Mouse (Mus musculus) retina, postnatal 7 days (tissue): ENCODE data around the gene Slc7a11.
"Not testable (repeated sequence)": the region's sequence is repeated elsewhere in the genome, so short reads cannot be mapped to it uniquely, and the experiment has no call there.

Experiments
- DNase-seq: peaks from one replicate; pipeline ENCODE4 v3.0.0-alpha.2; 2012; ENCODE audit warnings: low read depth, low spot score

Gene Slc7a11

DNA sequence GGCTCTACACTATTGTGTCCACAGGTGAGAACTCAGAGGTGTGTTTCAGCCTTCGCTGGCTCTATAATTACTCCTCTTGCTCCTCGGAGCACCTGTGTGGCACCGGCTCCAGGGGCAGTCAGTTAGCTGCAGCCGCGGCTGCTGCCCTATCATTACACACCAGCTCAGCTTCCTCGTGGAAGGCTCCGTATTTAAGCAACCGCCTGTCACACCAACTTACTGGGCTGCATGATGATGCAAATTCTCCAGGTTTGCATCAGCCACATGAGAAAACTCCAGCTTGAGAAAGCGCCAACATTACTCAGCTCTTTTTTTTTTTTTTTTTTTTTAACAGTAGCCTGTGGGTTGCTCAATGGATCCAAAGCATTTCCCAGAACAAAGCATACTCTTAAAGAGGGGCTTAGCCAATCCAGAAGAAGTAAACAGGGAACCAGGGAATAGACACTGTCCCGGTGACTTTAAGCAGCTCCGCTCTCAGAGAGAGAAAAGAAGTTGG lies at the start of gene Slc7a11:
Gene Slc7a11, minus strand, starts transcription at position 194 of the 496 bp plus-strand sequence.
- DNase-seq = peak; percentile 16

DNA sequence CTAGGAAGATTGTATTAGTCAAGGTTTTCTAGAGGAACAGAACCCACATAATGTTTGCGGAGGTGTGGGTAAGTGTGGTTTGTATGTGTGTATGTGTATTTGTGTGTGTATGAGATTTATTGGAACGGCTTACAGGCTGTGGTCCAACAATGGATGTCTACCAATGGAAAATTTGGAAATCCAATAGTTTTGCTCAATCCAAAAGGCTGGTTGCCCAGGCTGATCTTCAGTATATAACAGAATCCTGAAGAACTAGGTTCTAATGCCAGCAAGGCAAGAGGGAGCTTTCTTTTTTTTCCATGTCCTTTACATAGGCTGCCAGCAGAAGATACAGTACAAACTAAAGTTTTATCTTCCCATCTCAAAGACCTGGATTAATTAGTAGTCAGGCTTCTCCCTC lies 48.3 kb upstream of the Slc7a11 start:
- no peak for DNase-seq

DNA sequence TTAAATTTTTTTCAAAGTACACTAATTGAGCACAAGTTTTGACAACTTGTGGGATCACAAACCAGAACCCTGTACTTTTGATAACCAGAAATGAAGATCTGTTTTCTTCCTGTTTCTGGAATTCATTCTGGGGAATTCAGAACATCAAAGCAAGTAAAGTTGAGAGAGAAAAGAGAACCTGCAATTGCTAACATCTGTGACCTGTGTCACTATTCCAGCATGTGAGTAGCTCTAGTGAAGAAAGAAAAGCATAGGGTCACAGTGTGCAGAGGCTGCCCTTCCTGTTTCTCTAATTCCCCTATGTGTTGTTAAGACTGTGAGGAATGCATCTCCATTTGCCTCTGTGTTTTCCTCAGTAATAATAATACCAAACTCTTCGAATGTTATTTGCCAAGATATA lies 40.7 kb upstream of the Slc7a11 start:
- no peak for DNase-seq

DNA sequence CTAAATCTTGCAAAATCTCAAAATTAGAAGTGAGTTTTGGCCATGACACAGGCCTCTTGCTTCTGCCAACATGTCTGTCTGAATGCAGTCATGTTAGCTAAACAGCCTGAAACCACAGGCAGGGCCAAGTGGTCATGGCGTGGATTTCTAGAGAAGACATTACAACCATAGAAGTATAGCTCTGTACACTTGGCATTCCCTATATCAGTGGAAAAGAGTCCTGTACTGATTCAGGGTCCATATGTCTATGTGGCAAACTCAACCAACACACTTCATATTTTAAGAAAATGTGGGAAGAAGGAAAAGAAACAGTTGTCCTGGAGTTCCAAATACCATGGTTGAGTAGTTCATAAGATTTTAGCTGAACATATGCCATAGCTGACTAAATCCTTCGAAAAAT lies 18.8 kb upstream of the Slc7a11 start:
- no peak for DNase-seq

DNA sequence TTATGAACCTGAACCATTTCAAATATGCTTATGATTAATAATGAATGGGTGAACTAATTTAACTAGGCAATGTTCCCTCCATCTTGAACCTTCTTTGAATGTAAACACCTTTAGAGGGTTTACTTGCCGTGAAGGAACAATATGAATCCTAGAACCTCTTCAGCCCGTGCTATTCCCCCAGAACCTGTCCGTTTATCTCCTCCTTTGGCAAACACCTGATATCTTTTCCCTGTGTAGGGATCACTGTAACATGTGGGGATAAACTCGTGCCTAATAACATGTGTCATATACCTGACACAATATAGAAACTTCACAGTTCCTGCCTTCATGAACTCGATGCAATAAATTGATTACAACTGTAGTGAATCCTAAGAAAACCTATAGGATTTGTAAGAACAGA lies 13.7 kb upstream of the Slc7a11 start:
- DNase-seq = no peak

DNA sequence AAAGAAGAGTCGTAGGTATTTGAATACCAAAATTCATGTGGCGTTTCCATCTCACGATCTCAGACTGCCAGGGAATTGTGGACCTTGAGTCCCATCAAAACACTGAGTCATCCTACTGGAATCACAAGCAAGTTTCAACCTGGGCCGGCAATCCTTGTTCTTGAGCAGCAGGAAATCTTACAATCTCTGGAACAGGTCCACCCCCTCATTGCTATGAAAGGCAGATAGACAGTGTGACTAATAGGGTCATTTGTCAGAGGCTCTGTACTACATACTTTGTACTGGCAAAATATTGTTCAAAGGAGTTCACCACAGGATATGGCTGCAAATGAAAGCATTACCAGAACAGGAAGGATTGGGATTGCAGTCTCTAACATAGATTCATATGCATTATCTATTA lies 13.2 kb upstream of the Slc7a11 start:
- no peak for DNase-seq

DNA sequence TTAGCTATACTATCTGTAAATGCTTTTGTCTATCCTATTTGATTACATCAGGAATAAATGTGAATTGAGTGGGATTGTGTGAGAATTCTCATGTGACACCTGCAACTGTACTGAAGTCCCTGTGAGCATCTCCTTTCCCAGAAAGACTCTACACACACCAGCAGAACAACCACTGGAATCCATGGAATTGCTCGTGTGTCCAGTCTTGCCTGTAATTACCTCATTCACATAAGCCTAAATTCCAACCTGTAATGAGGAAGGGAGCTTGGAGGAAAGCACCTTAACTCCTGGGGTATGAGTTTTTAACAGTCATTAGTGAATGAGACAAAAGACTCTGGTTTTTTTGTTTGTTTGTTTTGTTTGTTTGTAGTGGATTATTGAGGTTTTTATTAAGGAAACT lies 12.6 kb upstream of the Slc7a11 start:
- no peak for DNase-seq

DNA sequence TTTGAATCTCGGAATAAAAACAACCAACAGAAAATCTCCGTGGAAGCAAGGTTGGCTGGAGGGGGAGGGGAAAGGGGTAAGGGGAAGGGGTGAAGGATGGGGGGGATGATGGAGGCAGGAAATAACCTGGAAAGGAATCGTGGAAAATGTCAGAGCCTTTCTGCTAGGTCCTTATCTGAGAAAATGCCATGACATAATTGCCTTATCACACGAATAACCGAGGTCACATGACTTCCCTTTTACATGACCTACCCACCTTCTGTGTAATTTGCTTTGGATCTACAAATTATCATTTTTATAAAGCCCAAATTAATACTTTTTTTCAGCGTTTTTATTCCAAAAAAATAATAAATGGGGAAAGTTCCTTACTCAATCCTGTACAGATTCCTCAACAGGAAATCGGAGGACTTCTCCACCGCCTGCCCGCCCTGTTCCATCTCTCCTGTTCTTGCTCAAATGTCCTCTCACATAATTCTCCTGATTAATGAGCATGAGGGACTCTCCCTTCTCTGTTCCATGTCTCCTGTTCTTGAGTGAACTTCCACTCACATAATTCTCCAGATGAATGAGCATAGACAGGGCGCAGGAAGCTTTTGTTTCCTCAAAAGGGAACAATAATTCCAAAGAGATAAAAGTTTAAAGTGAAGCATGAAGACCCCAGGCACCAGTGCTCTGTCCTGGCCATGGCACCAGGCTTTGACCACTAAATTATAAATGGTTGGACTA lies 1.8 kb upstream of the Slc7a11 start:
- no peak for DNase-seq

DNA sequence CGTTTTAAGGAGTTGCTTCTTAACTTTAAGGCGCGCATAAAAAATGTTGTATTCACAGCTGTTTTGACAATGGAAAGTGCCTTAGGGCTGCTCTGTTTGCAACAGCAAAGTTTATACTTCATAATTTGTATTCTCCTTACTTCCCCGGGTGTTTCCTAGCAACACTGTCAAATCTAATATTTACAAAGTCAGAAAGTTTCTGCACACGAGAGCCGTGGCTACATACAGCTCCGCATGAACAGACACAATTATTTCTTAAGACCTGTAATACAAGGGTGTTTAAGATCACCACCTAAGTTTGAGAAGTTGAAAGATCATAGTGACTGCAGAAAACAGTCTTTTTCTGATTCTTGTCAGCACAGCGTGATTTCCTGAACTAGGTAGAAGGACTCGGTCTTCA lies 528 bp upstream of the Slc7a11 start:
- DNase-seq = no peak

DNA sequence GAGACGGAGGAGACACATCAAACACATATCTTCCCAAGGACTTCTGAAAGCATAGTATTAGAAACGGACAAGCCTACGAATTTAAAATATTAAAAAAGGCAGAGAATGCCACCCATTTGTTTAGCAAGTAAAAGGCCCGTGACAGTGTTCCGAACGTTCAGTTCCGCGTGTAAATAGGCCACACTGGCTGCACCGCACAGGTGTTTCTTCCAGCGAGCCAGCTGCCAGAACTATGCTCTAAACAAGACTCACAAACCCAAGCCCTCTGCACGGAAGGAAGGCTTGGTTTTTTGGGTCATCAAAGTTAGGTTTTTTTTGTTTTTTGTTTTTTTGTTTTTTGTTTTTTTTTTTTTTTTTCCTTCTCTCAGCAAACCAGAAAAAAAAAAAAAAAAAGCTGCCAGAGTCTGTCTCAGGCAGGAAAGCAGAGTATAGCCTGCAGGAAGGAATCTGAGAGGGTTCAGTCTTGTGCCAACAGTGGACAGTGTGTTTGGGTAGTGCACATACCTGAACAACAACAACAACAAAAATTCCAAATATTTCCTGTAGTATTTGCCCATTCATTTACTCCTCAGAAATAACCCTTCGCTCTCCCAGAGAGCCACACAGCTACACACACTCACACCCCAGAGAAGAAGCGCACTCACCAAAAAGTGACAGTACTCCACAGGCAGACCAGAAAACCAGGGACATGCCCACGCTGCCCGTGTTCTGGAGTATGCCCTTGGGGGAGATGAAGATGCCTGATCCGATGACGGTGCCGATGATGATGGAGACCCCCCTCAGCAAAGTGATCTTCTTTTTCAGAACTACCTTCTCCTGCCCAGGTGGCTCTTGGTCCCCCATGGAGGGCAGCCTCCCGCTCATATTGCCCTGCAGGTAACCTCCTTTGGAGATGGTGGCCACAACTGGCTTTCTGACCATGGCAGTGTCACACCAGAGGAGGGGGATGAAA lies 797 bp downstream of the Slc7a11 start:
- DNase-seq = no peak

DNA sequence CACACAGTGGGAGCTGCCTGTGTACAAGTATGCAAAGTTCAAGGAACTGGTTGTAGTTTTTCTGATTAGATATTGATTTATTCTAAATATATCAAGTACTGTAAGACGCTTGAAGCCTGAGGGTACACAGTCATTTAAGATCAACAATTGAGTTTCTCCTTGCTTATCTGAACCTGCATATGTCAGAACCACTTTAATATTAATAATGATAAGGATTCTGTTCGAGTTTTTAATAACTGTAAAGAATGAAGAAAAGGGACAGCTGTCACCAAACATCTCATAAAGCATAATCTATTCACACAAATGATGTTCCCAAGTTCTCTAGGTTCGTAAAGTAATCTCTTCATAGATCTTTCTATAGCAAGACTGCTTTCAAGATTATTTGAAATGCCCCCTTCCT lies 2.1 kb downstream of the Slc7a11 start:
- no peak for DNase-seq

DNA sequence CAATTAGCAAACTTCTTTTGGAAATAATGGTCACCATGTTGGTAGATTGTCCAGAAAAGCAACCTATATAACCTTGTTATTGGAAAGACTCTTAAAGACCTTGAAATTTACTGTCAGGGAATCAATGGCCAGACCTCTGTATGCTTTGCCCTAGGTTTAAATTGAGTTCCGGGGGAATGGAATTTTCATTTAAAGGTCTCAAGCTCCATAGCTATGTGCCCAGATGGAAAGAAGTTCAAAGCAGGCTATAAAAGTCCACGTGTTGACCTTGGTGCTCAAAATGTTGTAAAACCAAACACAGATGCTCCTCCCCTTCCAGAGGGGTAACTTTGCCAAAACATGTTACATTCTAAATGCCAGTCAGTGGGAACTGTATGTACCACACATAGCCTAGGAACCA lies 3.0 kb downstream of the Slc7a11 start:
- no peak for DNase-seq

DNA sequence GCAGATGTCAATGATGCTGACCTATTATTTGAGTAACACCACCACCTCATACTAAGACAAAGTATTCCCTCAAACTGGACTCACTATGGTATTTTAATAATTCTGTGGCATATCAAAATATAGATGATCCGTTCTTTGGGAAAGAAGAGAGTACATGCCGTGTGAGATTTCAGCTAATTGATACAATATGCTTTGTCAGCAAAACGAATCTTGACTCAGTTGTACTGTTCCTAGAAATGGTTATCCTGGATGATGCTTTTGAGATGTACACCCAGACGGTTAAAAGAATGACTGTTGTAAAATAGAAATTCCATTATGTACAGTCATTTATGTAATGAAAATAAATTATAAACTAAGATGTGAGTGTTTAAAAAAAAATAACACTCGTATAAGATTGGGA lies 4.0 kb downstream of the Slc7a11 start:
- DNase-seq = no peak

DNA sequence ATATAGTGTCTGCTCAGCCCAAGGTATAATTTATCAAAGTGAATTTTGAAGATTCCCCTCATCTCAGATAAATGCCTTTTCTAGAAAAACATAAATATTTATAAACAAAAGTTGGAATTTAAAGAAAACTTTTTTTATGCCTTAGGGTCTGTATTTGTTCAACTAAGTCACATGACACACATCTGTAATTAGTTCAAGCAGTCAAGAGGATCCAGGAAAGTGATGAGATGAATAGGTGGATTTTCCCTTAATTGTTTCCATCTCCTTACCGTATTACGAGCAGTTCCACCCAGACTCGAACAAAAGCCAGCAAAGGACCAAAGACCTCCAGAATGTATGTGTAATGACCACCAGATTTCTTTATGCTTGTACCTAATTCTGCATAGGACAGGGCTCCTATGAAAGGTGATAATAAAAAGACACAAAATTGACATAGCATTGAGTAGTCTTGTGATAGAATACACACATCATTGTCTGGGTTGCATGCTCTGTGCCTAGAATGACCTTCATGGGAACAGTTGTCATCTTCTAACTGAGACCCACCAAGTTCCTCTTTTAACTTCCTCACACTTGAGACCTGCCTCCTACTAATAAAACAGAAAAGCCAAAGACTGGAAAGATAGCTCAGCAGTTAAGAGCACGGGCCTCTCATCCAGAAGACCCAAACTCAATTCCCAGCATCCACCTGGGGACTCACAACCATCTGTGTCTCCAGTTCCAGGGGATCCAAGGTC lies 4.7 kb downstream of the Slc7a11 start:
- DNase-seq = no peak

DNA sequence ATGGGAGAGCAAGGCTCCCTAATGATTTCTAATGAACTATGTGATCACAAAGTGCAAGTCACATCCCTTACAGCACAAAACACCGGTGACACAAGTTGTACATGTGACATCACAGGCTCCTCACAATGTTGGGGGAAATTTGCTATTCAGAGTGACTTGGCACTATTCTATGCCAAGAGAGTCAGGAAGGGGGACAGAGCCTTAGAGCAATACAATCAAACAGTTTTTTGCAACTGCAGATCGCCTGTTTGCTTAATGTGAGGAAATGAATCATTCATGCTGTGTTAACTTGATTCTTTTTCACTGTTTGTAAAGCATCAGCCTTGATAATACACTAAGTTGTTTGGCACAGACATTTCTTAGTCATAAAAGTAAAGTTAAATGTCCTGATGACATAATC lies 5.3 kb downstream of the Slc7a11 start:
- DNase-seq = not testable (repeated sequence)

DNA sequence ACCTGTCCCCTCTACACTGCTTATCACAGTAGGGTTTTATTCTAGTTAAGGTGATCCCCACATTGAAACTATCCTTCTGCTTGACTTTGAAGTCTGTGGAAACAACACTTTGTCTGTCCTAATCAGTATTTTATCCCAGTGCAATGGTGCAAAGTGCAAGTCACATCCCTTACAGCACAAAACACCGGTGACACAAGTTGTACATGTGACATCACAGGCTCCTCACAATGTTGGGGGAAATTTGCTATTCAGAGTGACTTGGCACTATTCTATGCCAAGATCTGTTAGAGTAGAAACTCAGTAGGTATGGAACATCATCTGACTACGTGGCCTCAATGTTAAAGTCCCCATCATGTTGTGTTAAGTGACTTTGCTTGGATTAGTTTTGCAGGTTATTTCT lies 7.0 kb downstream of the Slc7a11 start:
- DNase-seq = not testable (repeated sequence)

DNA sequence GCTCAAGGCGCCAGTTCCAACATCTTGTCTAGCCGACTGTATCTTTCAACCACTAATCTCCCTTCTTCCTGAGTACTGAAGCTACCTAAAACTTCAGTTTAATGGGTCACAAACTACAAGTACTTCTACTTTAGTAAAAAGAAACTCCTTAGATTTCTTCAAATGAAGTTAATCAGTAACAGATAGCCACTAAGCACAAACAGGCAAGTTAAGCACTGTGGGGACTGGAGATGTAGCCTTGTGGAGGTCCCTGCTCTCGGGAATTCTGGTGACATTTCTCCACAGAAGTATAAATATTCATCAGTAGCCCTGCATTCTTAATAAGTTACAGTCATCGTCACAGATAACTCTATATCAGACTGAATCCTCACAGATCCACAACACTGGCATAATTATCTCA lies 9.6 kb downstream of the Slc7a11 start:
- DNase-seq = no peak

DNA sequence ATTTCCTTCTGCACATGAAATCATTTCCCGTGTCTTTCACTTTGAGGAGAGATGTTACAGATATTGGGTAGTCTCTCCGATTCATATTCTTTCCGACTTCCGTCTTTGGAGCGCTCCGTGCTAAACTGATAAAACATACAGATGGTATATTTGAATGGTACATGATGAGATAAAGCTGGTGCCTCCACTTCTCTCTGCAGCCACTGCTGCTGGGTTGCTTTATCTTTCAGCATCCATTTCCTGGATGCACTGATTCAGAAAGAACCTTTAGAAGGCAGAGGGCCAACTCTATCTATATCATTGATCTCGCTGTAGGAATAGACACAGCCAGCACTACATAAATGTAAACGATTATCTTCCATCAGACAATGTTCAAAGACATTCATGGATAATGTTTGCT lies 12.6 kb downstream of the Slc7a11 start:
- no peak for DNase-seq

DNA sequence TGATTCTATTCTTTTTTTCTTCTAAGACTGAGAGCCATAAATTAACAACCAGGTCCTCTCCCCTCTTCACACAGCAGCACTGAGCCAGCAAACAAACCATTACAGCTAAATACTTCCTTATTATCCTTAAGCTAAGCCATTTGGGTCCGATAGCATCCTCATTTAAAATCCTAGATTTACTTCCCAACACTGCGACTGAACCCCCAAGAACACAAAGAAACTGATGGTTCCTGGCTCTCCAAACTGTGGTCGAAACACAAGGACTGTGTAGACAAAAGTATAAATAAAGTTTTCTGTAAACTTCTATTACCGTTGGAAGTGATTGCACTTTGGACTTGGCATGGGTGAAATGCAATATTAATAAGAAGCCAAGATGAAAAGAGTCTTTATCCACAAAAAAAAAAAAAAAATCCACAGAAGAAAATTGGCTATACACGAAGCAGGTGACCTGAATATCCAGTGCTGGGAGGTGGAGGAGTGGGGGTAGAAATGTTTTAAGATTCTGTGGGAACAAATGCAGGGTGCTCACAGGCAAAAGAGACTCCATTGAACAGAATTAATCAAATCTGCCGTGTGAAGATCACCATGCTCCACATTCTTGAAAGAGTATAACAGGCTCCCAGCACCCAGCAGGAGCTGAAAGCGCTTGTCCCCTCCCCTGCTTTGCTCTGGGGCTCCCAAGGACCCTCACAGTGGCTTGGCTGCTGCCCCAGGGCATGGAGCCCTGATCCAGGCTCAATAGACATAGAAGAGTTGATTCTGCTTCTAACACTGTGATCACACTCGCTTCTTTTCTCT lies 21.7 kb downstream of the Slc7a11 start:
- no peak for DNase-seq

DNA sequence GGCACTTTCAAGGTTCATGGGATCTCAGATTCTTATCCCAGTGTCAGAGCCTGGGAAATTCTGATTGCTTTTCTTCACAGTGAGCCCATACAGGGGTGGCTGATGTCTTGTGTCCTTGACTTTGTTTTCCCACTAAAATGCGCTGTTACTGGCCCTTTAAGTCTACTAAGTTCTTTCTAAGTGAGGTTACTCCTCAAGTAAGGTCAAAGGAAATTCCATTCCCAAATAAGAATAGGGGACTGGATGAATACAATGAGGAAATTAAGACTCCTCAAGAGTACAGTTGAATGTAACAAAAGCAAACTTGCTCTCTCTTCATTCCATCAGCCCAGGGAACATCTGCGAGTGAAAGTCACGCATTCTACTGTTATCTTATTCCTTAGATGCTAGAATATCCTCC lies 24.3 kb downstream of the Slc7a11 start:
- no peak for DNase-seq

DNA sequence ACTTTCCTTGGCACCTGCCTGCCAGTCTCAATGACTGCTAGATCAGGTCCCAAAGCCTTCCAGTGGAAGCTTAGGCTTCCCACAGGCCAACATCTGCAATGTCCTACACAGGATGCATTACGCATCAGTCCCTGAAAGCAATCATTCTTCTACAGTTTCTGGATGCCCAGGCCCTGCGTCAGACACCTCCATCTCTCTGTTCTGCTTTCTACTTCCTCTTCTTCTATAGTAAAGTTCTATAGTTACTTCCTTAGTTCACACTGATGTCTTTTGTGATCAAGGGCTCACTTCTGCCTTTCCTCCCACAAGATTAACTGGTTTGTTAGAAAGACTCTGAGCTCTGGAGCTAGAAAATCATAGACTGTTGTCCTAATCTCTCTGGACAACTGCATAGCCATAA lies 36.6 kb downstream of the Slc7a11 start:
- no peak for DNase-seq
